Mouse (Mus musculus): ENCODE measurements around the gene Obp1b. TPM values are rescaled to one million over a fixed set of nuclear protein-coding genes. Genes with fewer than 3 reads are reported as not detected.
"Not testable (repeated sequence)": the region's sequence is repeated elsewhere in the genome, so short reads cannot be mapped to it uniquely, and the experiment has no call there.

The Obp1b gene
- total RNA-seq (2014; fragmentation: Nextera tagmentation), result not detected in 2 replicates
- total RNA-seq (2017), result not detected in 2 replicates

- ATAC-seq (replicated peaks; ENCODE audit: poor library complexity, severe bottlenecking), result not testable (repeated sequence)
Observed at GRCm38 (mm10) chrX:78186477-78186876, at the start of gene Obp1b. TSS of gene Obp1b (plus strand) at chrX:78186777.

GRCm38 (mm10) chrX:78202220-78202619 lies 15.6 kb downstream of the Obp1b start:
- ATAC-seq (replicated peaks; ENCODE audit: poor library complexity, severe bottlenecking), result not testable (repeated sequence)

- no peak for ATAC-seq (replicated peaks; ENCODE audit: poor library complexity, severe bottlenecking)
Observed at GRCm38 (mm10) chrX:78202829-78203228, 16.3 kb downstream of the Obp1b start.

Other genes with a start within 250 kb of the Obp1b start
- not detected in 2 replicates for gene Obp1a, start 95.4 kb upstream of the Obp1b start, total RNA-seq (2014; fragmentation: Nextera tagmentation)
- not detected in 2 replicates for gene Obp1a, start 95.4 kb upstream of the Obp1b start, total RNA-seq (2017)
- not detected in 2 replicates for gene Gm5938, start 61.3 kb upstream of the Obp1b start, total RNA-seq (2014; fragmentation: Nextera tagmentation)
- not detected in 2 replicates for gene Gm5938, start 61.3 kb upstream of the Obp1b start, total RNA-seq (2017)
- not detected in 2 replicates for gene Gm14743, start 59.1 kb downstream of the Obp1b start, total RNA-seq (2014; fragmentation: Nextera tagmentation)
- not detected in 2 replicates for gene Gm14743, start 59.1 kb downstream of the Obp1b start, total RNA-seq (2017)
- gene 4930480E11Rik, start 182.9 kb downstream of the Obp1b start, total RNA-seq (2014; fragmentation: Nextera tagmentation), result not detected in 2 replicates
- gene 4930480E11Rik, start 182.9 kb downstream of the Obp1b start, total RNA-seq (2017), result not detected in 2 replicates